Mouse (Mus musculus) lung, postnatal 0 days (tissue): ENCODE results near the gene Mest. TPM values are rescaled to one million over a fixed set of nuclear protein-coding genes. Genes with fewer than 3 reads are reported as not detected.

ENCODE experiments used
- ATAC-seq: fragments of 200-750 bp; cut with Nextera tagmentation; 2 replicates; pipeline ENCODE4 v1.8.0; 2017; ENCODE audit warnings: moderate library complexity
- DNase-seq: peaks from one replicate; pipeline ENCODE4 v3.0.0-alpha.2; 2016; ENCODE audit warnings: low spot score
- H3K27ac ChIP-seq: fragments of 300-500 bp; sonication (generic); 2 replicates; pipeline ENCODE4 v1.5.1; 2014; ENCODE audit warnings: antibody characterized with exemption, mild to moderate bottlenecking, low read length, mixed read lengths
- H3K27me3 ChIP-seq: fragments of 300-500 bp; sonication (generic); replicated peaks from 2 replicates; pipeline ENCODE4 v1.6.1; 2014; ENCODE audit warnings: low read length, mixed read lengths; ENCODE audit not compliant: insufficient read depth
- H3K36me3 ChIP-seq: fragments of 300-500 bp; sonication (generic); 2 replicates; pipeline ENCODE4 v1.6.1; 2014; ENCODE audit warnings: low read length, mixed read lengths; ENCODE audit not compliant: insufficient read depth
- H3K4me1 ChIP-seq: fragments of 300-500 bp; sonication (generic); 2 replicates; pipeline ENCODE4 v1.6.1; 2014; ENCODE audit warnings: antibody characterized with exemption, low read depth, low read length, mixed read lengths; ENCODE audit not compliant: insufficient read depth
- H3K4me2 ChIP-seq: fragments of 300-500 bp; sonication (generic); replicated peaks from 2 replicates; pipeline ENCODE4 v1.6.1; 2014; ENCODE audit warnings: low read depth, mild to moderate bottlenecking, low read length, moderate library complexity, mixed read lengths
- H3K4me3 ChIP-seq: fragments of 300-500 bp; sonication (generic); 2 replicates; pipeline ENCODE4 v1.5.1; 2014; ENCODE audit warnings: low read depth, low read length
- H3K9ac ChIP-seq: fragments of 300-500 bp; sonication (generic); replicated peaks from 2 replicates; pipeline ENCODE4 v1.6.1; 2014; ENCODE audit warnings: low read depth, mild to moderate bottlenecking
- H3K9me3 ChIP-seq: fragments of 300-500 bp; sonication (generic); 2 replicates; pipeline ENCODE4 v1.6.1; 2016; ENCODE audit warnings: low read length, mixed read lengths
- CTCF ChIP-seq: IDR thresholded peaks from 2 replicates; pipeline ENCODE4 v1.5.1; 2016; ENCODE audit warnings: antibody characterized with exemption, mild to moderate bottlenecking
- EP300 ChIP-seq: IDR thresholded peaks from 2 replicates; pipeline ENCODE4 v1.6.1; 2016; ENCODE audit warnings: antibody characterized with exemption, mild to moderate bottlenecking, control low read depth
- WGBS: fragments of 180-500 bp; shearing (Covaris S2); extraction: QIAGEN DNeasy Blood & Tissue Kit; methylation state at CpG from one replicate; pipeline ENCODE4 v1.1.7; 2014; 5-methylcytosine and 5-hydroxymethylcytosine counted together
- polyA plus RNA-seq: library from polyadenylated mRNA; unstranded; fragments of >200 nt; fragmentation: Nextera tagmentation; extraction: Ambion mirVana; gene quantifications from 2 replicates; pipeline ENCODE4 v1.2.1, GENCODE M21; 2015

Mest gene
- polyA plus RNA-seq, 1 experiment from 2014 or later: 436 TPM

DNA sequence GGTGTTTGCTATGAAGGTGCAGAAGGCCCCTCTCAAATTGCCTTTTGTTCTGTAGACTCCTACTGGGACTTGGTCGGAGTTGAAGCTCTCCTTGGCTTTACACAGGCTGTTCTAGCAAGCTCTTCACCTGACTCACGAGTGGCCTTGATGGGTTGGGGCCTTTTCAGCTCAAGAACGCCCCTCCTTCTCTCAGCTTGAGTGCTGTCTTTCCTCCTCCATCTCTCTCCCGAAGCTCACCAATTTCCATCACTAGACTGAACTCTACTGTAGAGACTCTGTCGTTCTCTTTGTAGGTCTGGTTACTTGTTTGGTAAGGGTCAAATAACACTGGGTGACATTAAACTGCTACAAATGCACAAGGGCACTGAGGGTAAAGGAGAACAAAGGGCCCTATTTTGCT lies 30.5 kb upstream of the Mest start:
- Histone ChIP-seq H3K27ac (peak overlapping the region; percentile 79), H3K4me3 (peak overlapping the region; percentile 56), H3K4me2 (peak overlapping the region; percentile 56), H3K9ac (peak overlapping the region; percentile 51), H3K27me3 (no peaks in the 10 kb centered on the region), H3K36me3 (no peaks in the 10 kb centered on the region), H3K9me3 (no peaks in the 10 kb centered on the region), H3K4me1 (peaks cover 5% of the 10 kb centered on the region; the same call in 1 of the 2 replicates)
- TF ChIP-seq EP300 (no peak), CTCF (no peak)
- ATAC-seq: no peak
- 57% methylated on average over 5 of the region's 5 CpGs for WGBS
- DNase-seq: peak; percentile 28

DNA sequence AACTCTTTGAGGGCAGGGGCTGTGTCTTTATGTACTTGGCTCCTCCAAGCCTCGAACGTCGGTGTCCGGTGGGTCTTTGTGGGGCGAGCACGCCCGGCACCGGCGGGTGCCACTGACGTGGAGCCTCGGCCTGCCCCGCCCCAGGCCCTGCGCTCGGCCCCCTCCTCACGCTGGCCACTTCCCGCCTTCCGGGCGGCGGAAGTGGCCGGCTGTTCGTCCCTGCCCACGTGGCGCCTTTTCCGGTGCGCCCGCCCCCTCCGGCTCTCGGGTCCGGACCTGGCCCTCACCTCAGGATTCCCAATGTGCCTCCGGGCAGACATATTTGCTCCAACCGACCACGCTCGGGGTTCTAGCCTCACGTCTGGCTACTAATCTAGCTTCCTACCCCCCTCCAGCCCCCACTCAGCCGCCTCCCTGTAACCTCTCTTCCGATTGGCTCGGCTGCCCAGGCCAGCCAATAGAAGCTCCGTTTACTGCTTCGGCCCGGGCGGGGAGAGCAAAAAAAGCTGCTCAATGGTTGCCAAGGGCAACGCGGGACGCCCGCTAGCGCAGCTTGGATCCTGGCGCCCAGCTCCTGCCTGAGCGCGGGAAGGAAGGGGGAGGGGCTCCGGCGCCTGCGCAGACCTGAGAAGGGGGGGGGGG lies 29.9 kb upstream of the Mest start, which contains the start of gene Cep41:
Gene Cep41 (minus strand): TSS at position 400 of the 642 bp plus-strand sequence.
- Histone ChIP-seq H3K9me3 (no peaks in the 10 kb centered on the region), H3K27me3 (no peaks in the 10 kb centered on the region), H3K9ac (peak within 1 kb of the TSS; percentile 51), H3K4me3 (peak within 1 kb of the TSS; percentile 56), H3K27ac (peak within 1 kb of the TSS; percentile 79), H3K36me3 (no peaks in the 10 kb centered on the region), H3K4me2 (peak within 1 kb of the TSS; percentile 56), H3K4me1 (peaks cover 5% of the 10 kb centered on the region; the same call in 1 of the 2 replicates)
- peak; percentile 97 for ATAC-seq
- 0% methylated on average over 46 of the region's 52 CpGs for WGBS
- DNase-seq: peak; percentile 97
- no peak for TF ChIP-seq CTCF
- peak; percentile 64 for TF ChIP-seq EP300

DNA sequence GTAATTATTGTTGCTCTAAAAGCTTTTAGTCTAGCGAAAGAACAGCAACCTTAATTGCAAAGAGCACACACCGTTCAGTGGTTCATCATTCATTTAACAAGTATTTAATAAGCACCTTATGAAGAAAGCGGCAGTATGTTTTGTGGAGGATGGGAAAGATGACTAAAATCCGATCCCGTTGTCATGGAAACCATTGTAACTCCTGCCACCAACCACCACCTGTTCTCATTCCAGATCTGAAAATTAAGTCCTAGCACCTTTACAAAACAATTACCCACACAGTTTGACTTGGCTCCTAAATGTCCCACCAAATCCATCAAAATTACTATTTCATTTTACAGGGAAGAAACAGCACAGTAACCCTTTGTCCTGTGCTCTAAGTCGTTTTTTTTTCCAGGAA lies 29.1 kb upstream of the Mest start:
- Histone ChIP-seq H3K4me2 (peak overlapping the region; percentile 56), H3K9ac (no peak overlapping the region), H3K36me3 (no peaks in the 10 kb centered on the region), H3K4me3 (peak overlapping the region; percentile 56; the same call in 1 of the 2 replicates), H3K4me1 (peaks cover 5% of the 10 kb centered on the region; the same call in 1 of the 2 replicates), H3K27ac (no peak overlapping the region), H3K27me3 (no peaks in the 10 kb centered on the region), H3K9me3 (no peaks in the 10 kb centered on the region)
- DNase-seq (no peak), ATAC-seq (no peak)
- WGBS: 44% methylated on average over 6 of the region's 6 CpGs
- TF ChIP-seq CTCF: no peak
- no peak for TF ChIP-seq EP300

DNA sequence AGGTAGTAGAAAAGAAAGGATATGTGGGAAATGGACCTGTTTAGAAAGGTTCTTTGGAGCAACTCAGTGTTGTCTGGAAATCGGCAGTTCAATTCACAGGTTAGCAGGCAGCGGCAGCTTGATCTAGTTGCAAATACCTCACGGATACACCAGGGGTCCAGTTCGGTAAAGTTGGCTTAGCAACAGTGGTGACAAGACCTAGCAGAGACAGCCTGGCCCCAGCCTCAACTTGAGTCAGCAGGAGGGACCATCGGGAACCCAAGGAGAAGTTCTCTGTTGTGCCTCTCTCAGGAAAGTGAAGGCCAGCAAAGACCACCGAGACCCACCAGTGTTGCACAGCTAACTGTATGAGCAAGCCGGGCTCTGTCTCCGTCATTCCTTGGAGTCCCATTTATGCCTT lies 28.2 kb upstream of the Mest start:
- H3K36me3 ChIP-seq: no peaks in the 10 kb centered on the region
- H3K27ac ChIP-seq: no peak overlapping the region
- H3K4me3 ChIP-seq: no peak overlapping the region
- TF ChIP-seq CTCF (no peak), EP300 (no peak)
- no peaks in the 10 kb centered on the region for H3K9me3 ChIP-seq
- 87% methylated on average over 8 of the region's 8 CpGs for WGBS
- ATAC-seq: no peak
- H3K27me3 ChIP-seq: no peaks in the 10 kb centered on the region
- peaks cover 5% of the 10 kb centered on the region; the same call in 1 of the 2 replicates for H3K4me1 ChIP-seq
- no peak overlapping the region for H3K9ac ChIP-seq
- no peak overlapping the region for H3K4me2 ChIP-seq
- DNase-seq: no peak

DNA sequence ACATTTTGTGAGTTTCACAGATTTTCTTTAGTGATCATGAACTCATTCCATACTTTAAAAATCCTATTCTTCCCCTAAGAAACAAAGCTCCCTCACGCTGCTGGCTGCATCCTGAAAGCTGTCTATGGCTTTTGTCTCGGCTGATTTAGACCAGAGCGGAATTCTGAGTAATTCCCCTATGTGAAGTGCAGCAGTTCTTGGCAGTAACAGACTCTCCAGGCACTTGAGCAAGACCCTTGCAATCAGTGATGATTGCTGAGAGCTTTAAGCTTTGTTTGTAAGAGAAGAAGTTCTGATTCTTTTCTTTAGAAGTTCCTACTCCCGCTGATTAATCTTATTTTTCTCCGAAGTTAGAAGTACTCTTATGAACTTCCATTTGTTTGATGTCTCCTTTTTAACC lies 25.9 kb upstream of the Mest start:
- ATAC-seq (no peak), DNase-seq (peak; percentile 74)
- Histone ChIP-seq H3K9ac (no peak overlapping the region), H3K27ac (no peak overlapping the region), H3K9me3 (no peaks in the 10 kb centered on the region), H3K4me2 (no peak overlapping the region), H3K4me3 (no peak overlapping the region), H3K4me1 (peaks cover 5% of the 10 kb centered on the region; the same call in 1 of the 2 replicates), H3K36me3 (no peaks in the 10 kb centered on the region), H3K27me3 (no peaks in the 10 kb centered on the region)
- no peak for TF ChIP-seq EP300
- TF ChIP-seq CTCF: no peak
- WGBS: 24% methylated on average over 5 of the region's 5 CpGs

DNA sequence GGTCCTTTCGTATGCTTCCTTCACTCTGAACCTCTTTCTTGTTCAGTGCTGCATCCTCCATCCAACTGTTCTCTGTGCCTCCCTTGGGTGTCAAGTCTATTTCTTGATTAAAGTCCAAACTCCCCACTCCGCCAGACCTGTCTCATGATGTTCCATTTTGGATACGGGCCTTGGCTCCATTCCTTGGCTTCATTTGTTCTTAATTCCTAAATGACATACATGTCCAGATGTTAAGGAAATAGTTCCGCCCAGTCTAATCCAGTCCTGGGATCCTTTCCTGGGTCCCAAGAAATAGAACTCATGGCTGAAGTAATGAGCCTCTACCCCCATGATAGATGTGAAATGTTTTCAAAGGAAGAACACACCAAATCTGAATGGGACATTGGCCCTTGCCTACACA lies 25.3 kb upstream of the Mest start:
- Histone ChIP-seq H3K27ac (no peak overlapping the region), H3K4me1 (peaks cover 1% of the 10 kb centered on the region; the same call in 1 of the 2 replicates), H3K9me3 (no peaks in the 10 kb centered on the region), H3K4me2 (no peak overlapping the region), H3K27me3 (no peaks in the 10 kb centered on the region), H3K36me3 (no peaks in the 10 kb centered on the region), H3K9ac (no peak overlapping the region), H3K4me3 (no peak overlapping the region)
- no peak for TF ChIP-seq EP300
- no peak for TF ChIP-seq CTCF
- no peak for ATAC-seq
- no peak for DNase-seq
- 74% methylated on average over 4 of the region's 4 CpGs for WGBS
